14 mouse cellular contexts compared by ENCODE assay signal in genomic region chr13:108654026-108654723, GRCm38 (mm10).
"Had no signal": no experiment of that assay in that cellular context is flagged by ENCODE, and none has a peak within 500 bp of the region (broad histone marks: within the 10 kb centered on the region; RNA-seq: fewer than 3 reads in every experiment).

No protein-coding gene starts in this region.

- H3K4me2 ChIP-seq: liver, embryonic 12.5 days; midbrain, embryonic 12.5 days; neural tube, embryonic 13.5 days; stomach, embryonic 15.5 days had no signal

- H3K27ac ChIP-seq: left cerebral cortex, adult 2 months; limb, embryonic 10.5 days; liver, embryonic 12.5 days; midbrain, embryonic 12.5 days; neural tube, embryonic 13.5 days; stomach, embryonic 15.5 days had no signal

- H3K9me3 ChIP-seq: limb, embryonic 10.5 days; liver, embryonic 12.5 days; midbrain, embryonic 12.5 days; neural tube, embryonic 13.5 days; stomach, embryonic 15.5 days had no signal

- H3K27me3 ChIP-seq: liver, embryonic 12.5 days; midbrain, embryonic 12.5 days; neural tube, embryonic 13.5 days; stomach, embryonic 15.5 days had no signal

- H3K36me3 ChIP-seq: limb, embryonic 10.5 days; liver, embryonic 12.5 days; midbrain, embryonic 12.5 days; neural tube, embryonic 13.5 days; stomach, embryonic 15.5 days had no signal

- H3K4me1 ChIP-seq: limb, embryonic 10.5 days; liver, embryonic 12.5 days; midbrain, embryonic 12.5 days; neural tube, embryonic 13.5 days; stomach, embryonic 15.5 days had no signal

- ATAC-seq: inflammation-experienced regulatory T-cells, adult 6 months; intestine, postnatal 0 days; liver, embryonic 12.5 days; midbrain, embryonic 16.5 days had no signal

- H3K4me3 ChIP-seq: left cerebral cortex, adult 2 months; limb, embryonic 10.5 days; liver, embryonic 12.5 days; midbrain, embryonic 12.5 days; neural tube, embryonic 13.5 days; stomach, embryonic 15.5 days had no signal

- H3K9ac ChIP-seq: liver, embryonic 12.5 days; midbrain, embryonic 12.5 days; neural tube, embryonic 13.5 days; stomach, embryonic 15.5 days had no signal

- DNase-seq: kidney, adult 8-10 months; kidney, postnatal 25 days; right cerebral cortex, postnatal 14 days; thymus, adult 2 months; thymus, postnatal 25 days had no signal
